Mouse (Mus musculus) heart, embryonic 11.5 days (tissue): ENCODE data around the gene Rab34. TPM values are rescaled to one million over a fixed set of nuclear protein-coding genes. Genes with fewer than 3 reads are reported as not detected.

Source experiments
- ATAC-seq: fragments of 200-750 bp; cut with Nextera tagmentation; replicated peaks from 2 replicates; pipeline ENCODE4 v1.8.0; 2017; ENCODE audit warnings: moderate library complexity; ENCODE audit not compliant: insufficient number of reproducible peaks, low FRiP score, low TSS enrichment
- H3K27ac ChIP-seq: fragments of 300-500 bp; sonication (generic); 2 replicates; pipeline ENCODE4 v1.5.1; 2014; ENCODE audit warnings: mild to moderate bottlenecking, low read depth, low read length
- H3K27me3 ChIP-seq: fragments of 300-500 bp; sonication (generic); 2 replicates; pipeline ENCODE4 v1.6.1; 2014; ENCODE audit warnings: mild to moderate bottlenecking, low read length, mixed read lengths; ENCODE audit not compliant: control insufficient read depth, insufficient read depth
- H3K36me3 ChIP-seq: fragments of 300-500 bp; sonication (generic); 2 replicates; pipeline ENCODE4 v1.6.1; 2014; ENCODE audit warnings: mild to moderate bottlenecking, low read length, moderate library complexity, mixed read lengths; ENCODE audit not compliant: control insufficient read depth, insufficient read depth
- H3K4me1 ChIP-seq: fragments of 300-500 bp; sonication (generic); 2 replicates; pipeline ENCODE4 v1.6.1; 2014; ENCODE audit warnings: low read length; ENCODE audit not compliant: control insufficient read depth, insufficient read depth
- H3K4me2 ChIP-seq: fragments of 300-500 bp; sonication (generic); 2 replicates; pipeline ENCODE4 v1.6.1; 2014; ENCODE audit warnings: mild to moderate bottlenecking, moderate library complexity
- H3K4me3 ChIP-seq: fragments of 300-500 bp; sonication (generic); 2 replicates; pipeline ENCODE4 v1.5.1; 2014; ENCODE audit warnings: low read depth, low read length
- H3K9ac ChIP-seq: fragments of 300-500 bp; sonication (generic); 2 replicates; pipeline ENCODE4 v1.6.1; 2014; ENCODE audit warnings: mild to moderate bottlenecking, low read depth, low read length, moderate library complexity
- H3K9me3 ChIP-seq: fragments of 300-500 bp; sonication (generic); replicated peaks from 2 replicates; pipeline ENCODE4 v1.6.1; 2016; ENCODE audit warnings: low read length; ENCODE audit not compliant: control insufficient read depth
- WGBS: fragments of 180-500 bp; shearing (Covaris S2); extraction: QIAGEN DNeasy Blood & Tissue Kit; methylation state at CpG from one replicate; pipeline ENCODE4 v1.1.7; 2014; ENCODE audit not compliant: insufficient replicate concordance; 5-methylcytosine and 5-hydroxymethylcytosine counted together
- polyA plus RNA-seq: library from polyadenylated mRNA; unstranded; fragments of >200 nt; fragmentation: Nextera tagmentation; extraction: Ambion mirVana; gene quantifications from 2 replicates; pipeline ENCODE4 v1.2.1, GENCODE M21; 2014

Rab34 gene
- polyA plus RNA-seq, 1 experiment from 2014 or later, result 62.2 TPM

DNA sequence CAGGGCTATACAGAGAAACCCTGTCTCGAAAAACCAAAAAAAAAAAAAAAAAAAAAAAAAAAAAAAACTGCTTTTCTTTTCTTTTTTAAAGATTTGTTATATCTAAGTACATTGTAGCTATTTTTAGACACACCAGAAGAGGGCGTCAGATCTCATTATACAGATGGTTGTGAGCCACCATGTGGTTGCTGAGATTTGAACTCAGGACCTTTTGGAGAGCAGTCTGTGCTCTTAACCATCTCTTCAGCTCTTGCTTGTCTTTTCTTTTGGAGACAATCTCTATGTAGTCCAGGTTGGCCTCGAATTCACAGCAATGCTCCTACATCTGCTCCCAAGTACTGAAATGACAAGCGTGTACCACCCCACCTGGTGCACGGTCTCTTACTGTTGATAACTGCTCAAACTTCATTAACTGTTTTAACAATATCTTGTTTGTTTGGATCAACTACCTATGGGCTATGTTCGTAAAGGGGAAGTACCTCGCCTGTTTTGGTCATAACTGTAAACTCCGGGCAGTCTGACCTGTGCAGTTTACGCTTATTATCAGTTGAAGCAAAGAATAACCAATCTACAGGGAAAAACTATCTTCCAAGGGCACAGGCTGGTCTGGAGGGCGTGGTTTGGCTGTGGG, 12.3 kb upstream of the Rab34 start:
- Histone ChIP-seq H3K27me3 (no peaks in the 10 kb centered on the region), H3K9ac (peak overlapping the region; percentile 80), H3K36me3 (peaks cover 15% of the 10 kb centered on the region), H3K4me1 (peaks cover 23% of the 10 kb centered on the region), H3K27ac (peak overlapping the region; percentile 97; the same call in 1 of the 2 replicates), H3K4me2 (peak overlapping the region; percentile 91), H3K4me3 (peak overlapping the region; percentile 69), H3K9me3 (no peaks in the 10 kb centered on the region)
- 2% methylated on average over 9 of the region's 10 CpGs for WGBS
- no peak for ATAC-seq

DNA sequence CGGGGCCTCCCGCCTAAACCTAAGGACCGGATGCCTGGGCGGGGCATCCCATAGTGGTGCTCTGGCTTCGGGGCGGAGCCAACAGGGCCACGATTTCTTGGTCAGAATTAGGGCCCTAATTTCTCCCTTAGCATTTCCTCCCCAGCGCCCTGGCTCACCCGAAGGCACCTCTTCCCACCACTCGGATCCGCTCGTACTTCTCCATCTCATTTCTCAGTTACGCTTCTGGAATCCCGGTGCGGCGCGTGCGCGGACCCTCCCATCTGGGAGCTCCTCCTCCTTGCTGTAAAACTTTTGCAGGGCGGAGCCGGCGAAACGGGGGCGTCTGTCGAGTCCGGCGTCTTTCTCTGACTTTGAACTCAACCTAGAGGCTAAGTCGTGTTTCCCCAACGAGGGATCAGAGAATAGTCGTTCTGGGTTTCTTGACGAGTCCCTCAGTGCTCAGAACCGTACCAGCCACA, 11.8 kb upstream of the Rab34 start, which contains the start of the genes Nek8 and Tlcd1:
TSS of gene Nek8 (minus strand) at position 274 of the 461 bp plus-strand sequence.
TSS of gene Tlcd1 (plus strand) at position 310 of the 461 bp plus-strand sequence.
- Histone ChIP-seq H3K27ac (peak within 1 kb of the TSS; percentile 97), H3K4me1 (peaks cover 25% of the 10 kb centered on the region), H3K4me3 (peak within 1 kb of the TSS; percentile 69), H3K9ac (peak within 1 kb of the TSS; percentile 80), H3K4me2 (peak within 1 kb of the TSS; percentile 91), H3K36me3 (peaks cover 19% of the 10 kb centered on the region), H3K9me3 (no peaks in the 10 kb centered on the region), H3K27me3 (no peaks in the 10 kb centered on the region)
- WGBS, result under 1% methylated on average over 32 of the region's 32 CpGs
- peak; percentile 72 for ATAC-seq

DNA sequence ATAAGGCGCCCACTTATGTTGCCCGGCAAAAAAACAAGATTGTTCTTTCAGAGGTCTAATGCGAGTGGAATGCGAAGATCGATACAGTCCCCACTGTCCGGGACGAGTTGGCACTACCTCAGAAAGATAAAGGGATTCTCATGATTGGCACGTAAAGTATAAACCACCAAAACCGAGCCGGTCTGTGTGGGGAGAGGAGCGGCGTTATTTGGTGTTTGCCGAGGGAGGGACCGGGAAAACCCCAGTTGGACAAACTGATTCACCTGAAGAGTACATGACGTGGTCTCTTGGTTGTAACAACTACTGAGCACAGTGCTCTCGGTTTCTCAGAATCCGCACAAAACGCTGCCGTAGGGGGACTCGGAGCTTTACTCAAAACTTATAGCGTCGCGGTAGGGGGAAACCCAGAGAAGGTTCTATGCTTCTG, 11.3 kb upstream of the Rab34 start:
- Histone ChIP-seq H3K4me3 (peak overlapping the region; percentile 69), H3K27me3 (no peaks in the 10 kb centered on the region), H3K4me1 (peaks cover 27% of the 10 kb centered on the region), H3K9ac (peak overlapping the region; percentile 80), H3K36me3 (peaks cover 21% of the 10 kb centered on the region), H3K4me2 (peak overlapping the region; percentile 91), H3K9me3 (no peaks in the 10 kb centered on the region), H3K27ac (peak overlapping the region; percentile 97)
- WGBS, result under 1% methylated on average over 23 of the region's 23 CpGs
- no peak for ATAC-seq

DNA sequence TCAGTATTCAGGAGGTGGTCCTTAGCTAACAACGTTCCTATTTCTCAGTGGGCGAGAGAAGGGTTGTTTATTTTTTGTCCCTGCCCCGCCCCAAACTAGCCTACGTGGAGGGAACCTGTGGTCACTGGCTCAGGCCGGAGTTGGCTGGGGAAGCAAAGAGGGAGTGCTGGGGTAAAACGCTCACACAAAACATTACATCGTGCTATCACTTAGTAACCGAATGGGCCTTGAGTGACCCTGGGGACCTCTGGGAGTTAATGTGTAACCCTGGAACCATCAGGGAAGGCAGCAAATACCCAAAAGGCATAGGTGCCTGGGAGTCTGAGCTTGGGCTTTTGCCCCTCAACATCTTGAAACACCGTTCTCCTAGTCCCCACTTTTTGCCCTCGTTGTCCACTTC, 10.8 kb upstream of the Rab34 start:
- H3K4me3 ChIP-seq, result peak overlapping the region; percentile 69
- ATAC-seq, result no peak
- peaks cover 33% of the 10 kb centered on the region for H3K4me1 ChIP-seq
- H3K27me3 ChIP-seq, result no peaks in the 10 kb centered on the region
- peaks cover 22% of the 10 kb centered on the region for H3K36me3 ChIP-seq
- H3K4me2 ChIP-seq, result peak overlapping the region; percentile 91
- H3K9me3 ChIP-seq, result no peaks in the 10 kb centered on the region
- H3K9ac ChIP-seq, result peak overlapping the region; percentile 80
- peak overlapping the region; percentile 97 for H3K27ac ChIP-seq
- 2% methylated on average over 10 of the region's 10 CpGs for WGBS

DNA sequence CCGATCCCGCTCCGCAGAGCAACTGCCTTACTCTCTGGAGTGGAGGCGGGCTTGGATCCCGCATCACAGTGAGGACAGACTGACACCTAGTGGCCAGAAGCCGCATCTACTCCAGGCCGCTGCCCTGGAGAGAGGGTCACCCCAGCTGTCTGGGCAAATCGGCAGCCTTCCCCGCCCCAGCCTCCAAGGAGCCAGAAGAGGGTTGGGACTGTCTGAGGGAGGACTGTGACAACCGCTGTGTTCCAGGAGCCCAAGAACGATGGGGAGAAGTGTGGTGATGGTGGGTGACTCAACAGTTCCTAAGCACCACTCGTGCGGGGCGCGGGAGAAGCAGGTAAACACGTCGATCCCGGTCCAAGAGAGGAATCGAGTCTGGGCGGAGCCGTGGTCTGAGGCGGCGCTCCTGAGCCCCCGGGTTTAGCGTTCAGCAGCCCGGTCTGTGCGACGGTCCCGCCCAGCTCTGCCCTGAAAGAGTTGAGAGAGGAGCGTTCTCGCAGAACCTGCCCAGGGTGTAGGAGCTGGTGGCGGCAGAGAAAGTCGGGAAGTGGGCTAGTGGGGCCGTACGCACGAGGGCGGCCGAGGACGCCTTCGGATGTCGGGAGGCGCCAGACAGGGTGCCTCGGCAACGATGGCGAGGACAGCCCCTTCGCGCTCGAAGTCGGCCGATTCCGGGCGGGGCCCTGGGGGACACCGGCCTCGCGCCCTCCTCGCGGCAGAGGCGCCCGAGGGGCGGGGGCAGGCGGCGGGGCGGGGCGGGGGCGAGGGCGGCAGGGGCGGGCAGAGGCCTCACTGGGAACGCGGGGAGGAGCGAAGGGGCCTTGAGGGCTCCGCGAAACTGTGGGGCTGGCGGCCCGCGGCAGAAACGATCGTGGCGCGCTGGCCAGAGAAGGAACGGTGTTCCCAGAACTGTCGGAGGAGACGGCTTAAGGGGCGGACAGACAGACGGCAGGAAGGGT, 10.0 kb upstream of the Rab34 start:
- under 1% methylated on average over 63 of the region's 84 CpGs for WGBS
- H3K4me2 ChIP-seq, result peak overlapping the region; percentile 91
- peak overlapping the region; percentile 69 for H3K4me3 ChIP-seq
- H3K36me3 ChIP-seq, result peaks cover 22% of the 10 kb centered on the region
- peak overlapping the region; percentile 80 for H3K9ac ChIP-seq
- H3K9me3 ChIP-seq, result no peaks in the 10 kb centered on the region
- H3K27ac ChIP-seq, result peak overlapping the region; percentile 97
- H3K4me1 ChIP-seq, result peaks cover 34% of the 10 kb centered on the region
- ATAC-seq, result peak; percentile 81
- no peaks in the 10 kb centered on the region for H3K27me3 ChIP-seq

DNA sequence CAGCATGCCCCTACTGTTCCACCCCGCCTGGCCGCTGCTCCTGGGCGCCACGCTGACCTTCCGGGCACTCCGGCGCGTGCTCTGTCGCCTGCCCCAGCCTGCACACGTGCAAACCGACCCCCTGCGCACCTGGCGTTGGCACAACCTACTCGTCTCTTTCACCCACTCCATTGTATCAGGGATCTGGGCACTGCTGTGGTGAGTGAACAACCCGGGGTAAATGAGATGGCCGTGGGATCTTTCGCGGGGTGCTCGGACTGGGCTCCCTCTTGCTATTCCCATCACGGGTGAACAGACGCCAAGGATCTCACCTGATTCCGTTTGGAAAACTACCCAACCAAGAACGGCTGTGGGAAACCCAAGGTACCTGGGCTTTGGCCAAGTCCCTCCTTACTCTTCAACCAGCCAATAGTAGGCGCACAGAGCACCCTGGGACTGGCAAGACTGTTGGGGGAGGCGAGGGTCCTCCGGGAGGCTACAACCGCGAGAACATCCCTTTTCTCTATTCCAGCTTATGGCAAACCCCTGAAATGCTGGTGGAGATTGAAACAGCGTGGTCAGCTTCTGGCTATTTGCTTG, 9.3 kb upstream of the Rab34 start:
- Histone ChIP-seq H3K9ac (peak overlapping the region; percentile 80), H3K27ac (peak overlapping the region; percentile 97), H3K4me3 (peak overlapping the region; percentile 69), H3K4me2 (peak overlapping the region; percentile 91), H3K27me3 (no peaks in the 10 kb centered on the region), H3K36me3 (peaks cover 22% of the 10 kb centered on the region), H3K9me3 (no peaks in the 10 kb centered on the region), H3K4me1 (peaks cover 36% of the 10 kb centered on the region)
- ATAC-seq, result peak; percentile 3; the same call in 1 of the 2 replicates
- 1% methylated on average over 29 of the region's 29 CpGs for WGBS

DNA sequence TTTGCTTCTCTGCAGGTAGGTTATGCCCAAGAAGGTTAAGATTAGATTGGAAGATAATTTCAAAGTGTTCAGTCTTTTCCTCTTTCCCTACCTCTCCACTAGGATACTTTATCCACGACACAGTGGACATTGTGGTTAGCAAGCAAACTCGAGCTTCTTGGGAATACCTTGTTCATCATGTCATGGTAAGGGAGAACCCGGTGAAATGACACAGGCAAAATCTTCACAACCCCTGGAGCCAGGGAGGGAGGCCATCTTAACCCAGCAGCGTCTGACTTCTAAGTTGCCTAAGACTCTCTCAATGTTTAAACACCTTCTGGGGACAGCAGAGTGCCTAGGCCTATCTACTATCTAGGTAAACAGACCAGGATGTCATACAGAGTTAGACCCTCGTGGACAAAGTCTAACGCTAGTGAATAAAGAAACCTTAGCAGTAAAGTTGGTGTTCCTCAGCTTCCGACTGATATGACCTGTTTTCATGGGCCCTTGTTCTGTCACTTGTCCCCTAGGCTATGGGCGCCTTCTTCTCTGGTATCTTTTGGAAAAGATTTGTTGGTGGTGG, 8.7 kb upstream of the Rab34 start:
- peak overlapping the region; percentile 80; the same call in 1 of the 2 replicates for H3K9ac ChIP-seq
- H3K4me3 ChIP-seq, result peak overlapping the region; percentile 69
- 30% methylated on average over 8 of the region's 8 CpGs for WGBS
- H3K9me3 ChIP-seq, result no peaks in the 10 kb centered on the region
- H3K27me3 ChIP-seq, result no peaks in the 10 kb centered on the region
- peaks cover 38% of the 10 kb centered on the region for H3K4me1 ChIP-seq
- no peak for ATAC-seq
- H3K36me3 ChIP-seq, result peaks cover 22% of the 10 kb centered on the region
- H3K27ac ChIP-seq, result peak overlapping the region; percentile 97
- peak overlapping the region; percentile 91 for H3K4me2 ChIP-seq
